Mouse (Mus musculus) CH12.LX (cell line): ENCODE measurements around the gene Sugct. TPM values are rescaled to one million over a fixed set of nuclear protein-coding genes. Genes with fewer than 3 reads are reported as not detected.
A peak's percentile ranks its signal among the peaks of the same experiment; 100 is the strongest.

Experiments used
- DNase-seq: peaks from one replicate; pipeline ENCODE4 v3.0.0-alpha.2; 2013; ENCODE audit errors: extremely low read depth
- H3K27ac ChIP-seq: 2 replicates; pipeline ENCODE4 v1.5.1; 2012; ENCODE audit warnings: low read depth, mild to moderate bottlenecking, control low read depth, moderate library complexity; ENCODE audit not compliant: insufficient read depth
- H3K27me3 ChIP-seq: replicated peaks from 2 replicates; pipeline ENCODE3; 2012; ENCODE audit warnings: inconsistent platforms
- H3K36me3 ChIP-seq, 2 experiments: replicated peaks in 1 of 2; 2 replicates each; pipeline versions ENCODE3 to v1.6.1; 2012; ENCODE audit warnings: inconsistent platforms in 1 of 2, low read length in 1 of 2, mild to moderate bottlenecking in 1 of 2, mixed read lengths in 1 of 2, moderate library complexity in 1 of 2; ENCODE audit not compliant: control insufficient read depth in 1 of 2, insufficient read depth in 1 of 2
- H3K4me1 ChIP-seq, 2 experiments: 2 replicates each; pipeline ENCODE4 v1.6.1; 2012; ENCODE audit warnings: inconsistent platforms in 1 of 2, moderate library complexity in 1 of 2; ENCODE audit not compliant: insufficient read depth in 2 of 2, control insufficient read depth in 1 of 2
- H3K4me2 ChIP-seq: 2 replicates; pipeline ENCODE4 v1.6.1; 2012; ENCODE audit warnings: low read depth, mild to moderate bottlenecking, control low read depth; ENCODE audit not compliant: poor library complexity, insufficient read depth, severe bottlenecking
- H3K4me3 ChIP-seq, 3 experiments: fragments of 150-350 bp in 1 of 3; sonication (generic) in 1 of 3; replicated peaks in 1 of 3; 2 replicates each; pipeline versions ENCODE3 to v1.5.1; 2011 to 2012; ENCODE audit warnings: low read depth in 2 of 3, low read length in 2 of 3, mild to moderate bottlenecking in 2 of 3, moderate library complexity in 2 of 3, control low read depth in 1 of 3, improper control_type of control experiment in 1 of 3, inconsistent platforms in 1 of 3, mixed read lengths in 1 of 3; ENCODE audit not compliant: poor library complexity in 1 of 3
- H3K79me2 ChIP-seq: replicated peaks from 2 replicates; pipeline ENCODE4 v1.6.1; 2012; ENCODE audit warnings: mild to moderate bottlenecking, moderate library complexity; ENCODE audit not compliant: control insufficient read depth, poor library complexity, insufficient read depth, severe bottlenecking; ENCODE audit errors: extremely low read depth
- H3K9ac ChIP-seq: 2 replicates; pipeline ENCODE4 v1.6.1; 2012; ENCODE audit warnings: low read depth, mild to moderate bottlenecking, control low read depth, moderate library complexity; ENCODE audit not compliant: insufficient read depth
- H3K9me3 ChIP-seq: replicated peaks from 2 replicates; pipeline ENCODE3; 2012; ENCODE audit warnings: low read length, inconsistent platforms, mixed read lengths
- CHD1 ChIP-seq: IDR thresholded peaks from 2 replicates; pipeline ENCODE4 v1.6.1; 2012; ENCODE audit warnings: low read depth, low read length, improper control_type of control experiment, inconsistent platforms
- CHD2 ChIP-seq: IDR thresholded peaks from 2 replicates; pipeline ENCODE4 v1.6.1; 2011; ENCODE audit warnings: low read length, improper control_type of control experiment
- E2F4 ChIP-seq: IDR thresholded peaks from 2 replicates; pipeline ENCODE4 v1.6.1; 2011; ENCODE audit warnings: low read depth, low read length, improper control_type of control experiment; ENCODE audit not compliant: insufficient replicate concordance
- ETS1 ChIP-seq: conservative IDR thresholded peaks from 2 replicates; pipeline ENCODE4 v1.6.1; 2012; ENCODE audit warnings: low read depth, mild to moderate bottlenecking, inconsistent platforms, low read length, improper control_type of control experiment, moderate library complexity
- IRF4 ChIP-seq: IDR thresholded peaks from 2 replicates; pipeline ENCODE4 v1.6.1; 2014; ENCODE audit warnings: low read depth, mild to moderate bottlenecking, inconsistent platforms, low read length, improper control_type of control experiment
- JUN ChIP-seq: IDR thresholded peaks from 2 replicates; pipeline ENCODE4 v1.6.1; 2011; ENCODE audit warnings: low read depth, mild to moderate bottlenecking, low read length, improper control_type of control experiment, moderate library complexity; ENCODE audit not compliant: insufficient read depth
- MYC ChIP-seq: IDR thresholded peaks from 2 replicates; pipeline ENCODE4 v1.6.1; 2011; ENCODE audit warnings: low read depth, mild to moderate bottlenecking, improper control_type of control experiment, low read length
- NRF1 ChIP-seq: IDR thresholded peaks from 2 replicates; pipeline ENCODE4 v1.6.1; 2014; ENCODE audit warnings: low read depth, mild to moderate bottlenecking, inconsistent platforms, low read length, improper control_type of control experiment, moderate library complexity
- POLR2A ChIP-seq: IDR thresholded peaks from 2 replicates; pipeline ENCODE4 v1.6.1; 2011; ENCODE audit warnings: low read depth, mild to moderate bottlenecking, improper control_type of control experiment, low read length
- POLR2AphosphoS2 ChIP-seq: IDR thresholded peaks from 2 replicates; pipeline ENCODE4 v1.6.1; 2011; ENCODE audit warnings: low read depth, low read length, improper control_type of control experiment
- RAD21 ChIP-seq: IDR thresholded peaks from 2 replicates; pipeline ENCODE4 v1.6.1; 2011; ENCODE audit warnings: low read depth, mild to moderate bottlenecking, low read length, improper control_type of control experiment, moderate library complexity
- RCOR1 ChIP-seq: conservative IDR thresholded peaks from 2 replicates; pipeline ENCODE4 v1.6.1; 2012; ENCODE audit warnings: low read depth, mild to moderate bottlenecking, inconsistent platforms, low read length, improper control_type of control experiment
- SIN3A ChIP-seq: IDR thresholded peaks from 2 replicates; pipeline ENCODE4 v1.6.1; 2012; ENCODE audit warnings: low read length, improper control_type of control experiment, inconsistent platforms
- USF2 ChIP-seq: conservative IDR thresholded peaks from 2 replicates; pipeline ENCODE4 v1.6.1; 2011; ENCODE audit warnings: low read depth, low read length, improper control_type of control experiment
- ZC3H11A ChIP-seq: IDR thresholded peaks from 2 replicates; pipeline ENCODE4 v1.6.1; 2012; ENCODE audit warnings: low read depth, mild to moderate bottlenecking, inconsistent platforms, low read length, improper control_type of control experiment
- ZNF384 ChIP-seq: IDR thresholded peaks from 2 replicates; pipeline ENCODE4 v1.6.1; 2012; ENCODE audit warnings: low read depth, low read length, improper control_type of control experiment, inconsistent platforms
- dilution Hi-C: fragments of 300-500 bp; cut with MboI; formaldehyde crosslinking; loops from 2 replicates; pipeline ENCODE4 v1.14.3; 2020; ENCODE audit warnings: low sequenced_read_pairs; ENCODE audit not compliant: extremely low pct_unique_long_range_greater_than_20kb, extremely low pct_ligation_motif_present
- in situ Hi-C: fragments of 300-500 bp; cut with MboI; formaldehyde crosslinking; loops from 3 replicates; pipeline ENCODE4 v1.14.3; 2019; ENCODE audit warnings: low sequenced_read_pairs, low pct_ligation_motif_present, low pct_unique_long_range_greater_than_20kb, mixed read lengths
- polyA plus RNA-seq: library from polyadenylated mRNA; unstranded; fragments of >175 nt; gene quantifications from 2 replicates; pipeline ENCODE4 v1.2.1, GENCODE M21; 2012; ENCODE audit warnings: low read depth; ENCODE audit not compliant: insufficient read length
- total RNA-seq, 2 experiments: library from RNA; depleted of rRNA; stranded (reverse); fragments of 300-350 nt in 1 of 2; fragments of >200 nt in 1 of 2; gene quantifications; 2 replicates each; pipeline ENCODE4 v1.2.3; 2012 to 2014

Gene Sugct
- total and polyA plus RNA-seq, 3 experiments, result 0.42 to 0.87 (median 0.56) TPM

- dilution Hi-C loops, result no loop called here
- no peaks in the 10 kb centered on the region for H3K27me3 ChIP-seq
- no peaks in the 10 kb centered on the region for H3K9me3 ChIP-seq
- no peak for DNase-seq
- no peak overlapping the region for H3K27ac ChIP-seq
- in situ Hi-C loops, result no loop called here
- peaks cover 0 to 28% of the 10 kb centered on the region in 2 experiments for H3K36me3 ChIP-seq
- H3K9ac ChIP-seq, result no peak overlapping the region
- H3K4me1 ChIP-seq, result peaks cover 0 to 17% of the 10 kb centered on the region in 2 experiments; a peak in 2 of 4 replicates
- peaks cover 22% of the 10 kb centered on the region for H3K79me2 ChIP-seq
- no peak overlapping the region for H3K4me3 ChIP-seq
- TF ChIP-seq USF2, result no peak
- TF ChIP-seq ZNF384, result 0 out of 2 replicates have a peak, but pooled peaks have one; percentile 26
- no peak overlapping the region for H3K4me2 ChIP-seq
These were observed 4.8 kb upstream of the Sugct start for GRCm38 (mm10) chr13:17700090-17700715.

GRCm38 (mm10) chr13:17695898-17696580, 686 bp upstream of the Sugct start:
- Histone ChIP-seq H3K27me3 (no peaks in the 10 kb centered on the region), H3K27ac (0 out of 2 replicates have a peak overlapping the region, but pooled peaks have one; percentile 50), H3K36me3 (peaks cover 0 to 9% of the 10 kb centered on the region in 2 experiments), H3K9ac (peak overlapping the region; percentile 97), H3K4me2 (peak overlapping the region; percentile 57; the same call in 1 of the 2 replicates), H3K9me3 (no peaks in the 10 kb centered on the region), H3K79me2 (peaks cover 22% of the 10 kb centered on the region), H3K4me1 (peaks cover 0 to 14% of the 10 kb centered on the region in 2 experiments; a peak in 2 of 4 replicates), H3K4me3 (peak overlapping the region; percentile 79 to 88 (median 88))
- in situ Hi-C loops (no loop called here), dilution Hi-C loops (no loop called here)
- TF ChIP-seq JUN, result no peak
- TF ChIP-seq CHD1, result no peak
- TF ChIP-seq SIN3A, result 0 out of 2 replicates have a peak, but pooled peaks have one; percentile 40
- no peak for TF ChIP-seq IRF4
- peak; percentile 22 for DNase-seq

- Histone ChIP-seq H3K4me3 (peak overlapping the region; percentile 56 to 87 (median 75)), H3K4me2 (peak overlapping the region; percentile 60; the same call in 1 of the 2 replicates), H3K4me1 (peaks cover 0 to 13% of the 10 kb centered on the region in 2 experiments; a peak in 2 of 4 replicates), H3K27me3 (no peaks in the 10 kb centered on the region), H3K36me3 (peaks cover 0 to 5% of the 10 kb centered on the region in 2 experiments), H3K27ac (peak overlapping the region; percentile 21; the same call in 1 of the 2 replicates), H3K79me2 (peaks cover 20% of the 10 kb centered on the region), H3K9me3 (no peaks in the 10 kb centered on the region), H3K9ac (peak overlapping the region; percentile 88)
- peak; percentile 33 for DNase-seq
- no peak for TF ChIP-seq MYC
- no peak for TF ChIP-seq CHD2
- no peak; the same call in 1 of the 2 replicates for TF ChIP-seq RAD21
- TF ChIP-seq NRF1, result no peak
- no peak for TF ChIP-seq POLR2A
- no peak for TF ChIP-seq JUN
- no peak for TF ChIP-seq RCOR1
- no peak for TF ChIP-seq E2F4
- TF ChIP-seq ETS1, result no peak
- no peak for TF ChIP-seq ZC3H11A
- TF ChIP-seq POLR2AphosphoS2, result no peak
- in situ Hi-C loops, result no loop called here
- dilution Hi-C loops, result no loop called here
These were observed 939 bp downstream of the Sugct start for GRCm38 (mm10) chr13:17694414-17694813.
